Mouse (Mus musculus) cortical plate, adult 2 months (tissue): ENCODE measurements around the gene Ldlrad2. TPM values are rescaled to one million over a fixed set of nuclear protein-coding genes. Genes with fewer than 3 reads are reported as not detected.

Experiments
- H3K27ac ChIP-seq: fragments of 200-500 bp; 2 replicates; pipeline ENCODE4 v1.5.1; 2012; ENCODE audit warnings: low read length, control low read depth, inconsistent platforms; ENCODE audit not compliant: insufficient read depth
- H3K4me1 ChIP-seq: fragments of 200-500 bp; 2 replicates; pipeline ENCODE4 v1.6.1; 2011; ENCODE audit warnings: low read length; ENCODE audit not compliant: control insufficient read depth, insufficient read depth
- H3K4me3 ChIP-seq: fragments of 200-500 bp; 2 replicates; pipeline ENCODE4 v1.5.1; 2011; ENCODE audit warnings: mild to moderate bottlenecking, low read length, control low read depth; ENCODE audit not compliant: insufficient read depth
- CTCF ChIP-seq: fragments of 200-500 bp; IDR thresholded peaks from 2 replicates; pipeline ENCODE4 v1.5.1; 2011; ENCODE audit warnings: mild to moderate bottlenecking, control low read depth, low read length; ENCODE audit not compliant: insufficient read depth; ENCODE audit errors: extremely low read depth
- POLR2A ChIP-seq: fragments of 200-500 bp; IDR thresholded peaks from 2 replicates; pipeline ENCODE4 v1.6.1; 2011; ENCODE audit warnings: mild to moderate bottlenecking, low read length, control low read depth; ENCODE audit not compliant: insufficient read depth; ENCODE audit errors: extremely low read depth
- polyA plus RNA-seq: library from polyadenylated mRNA; depleted of rRNA; stranded (reverse); fragments of >200 nt; gene quantifications from 2 replicates; pipeline ENCODE4 v1.2.3, GENCODE M21; 2012; rRNA removed

Ldlrad2 gene
- polyA plus RNA-seq, result not detected in 2 replicates

- Histone ChIP-seq H3K27ac (no peak within 1 kb of the TSS), H3K4me3 (no peak within 1 kb of the TSS), H3K4me1 (no peaks in the 10 kb centered on the region; the same call in 1 of the 2 replicates)
- TF ChIP-seq CTCF, result no peak
- TF ChIP-seq POLR2A, result no peak
Observed at GRCm38 (mm10) chr4:137574469-137574868, at the start of gene Ldlrad2. Gene Ldlrad2 (minus strand): TSS chr4:137574569.

GRCm38 (mm10) chr4:137622847-137623246 is 48.5 kb upstream of the Ldlrad2 start:
- peaks cover 1% of the 10 kb centered on the region; the same call in 1 of the 2 replicates for H3K4me1 ChIP-seq
- no peak overlapping the region for H3K4me3 ChIP-seq
- H3K27ac ChIP-seq, result no peak overlapping the region
- no peak for TF ChIP-seq CTCF
- no peak for TF ChIP-seq POLR2A

- no peak for TF ChIP-seq CTCF
- no peak for TF ChIP-seq POLR2A
Observed at GRCm38 (mm10) chr4:137610256-137610655, 35.9 kb upstream of the Ldlrad2 start.

DNA sequence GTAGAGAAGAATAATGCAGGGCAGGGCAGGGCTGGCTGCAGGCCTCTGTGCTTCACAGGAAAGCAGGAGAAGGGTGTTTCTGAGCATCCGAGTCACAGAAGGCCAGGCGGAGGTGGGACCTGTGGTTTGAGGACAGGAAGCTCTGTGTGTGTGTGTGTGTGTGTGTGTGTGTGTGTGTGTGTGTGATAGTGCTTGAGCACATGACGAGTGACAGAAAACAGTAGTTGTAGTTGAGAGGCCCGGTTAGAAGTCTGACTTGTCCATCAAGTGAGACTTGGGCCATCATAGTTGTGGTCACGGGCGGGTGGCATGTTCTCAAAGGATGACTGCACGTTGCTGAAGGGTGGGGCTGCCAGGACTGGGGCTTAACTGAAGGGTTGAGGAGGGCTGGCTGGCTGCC is 35.3 kb upstream of the Ldlrad2 start:
- Histone ChIP-seq H3K4me1 (no peaks in the 10 kb centered on the region), H3K4me3 (no peak overlapping the region), H3K27ac (no peak overlapping the region)
- TF ChIP-seq POLR2A, result no peak
- TF ChIP-seq CTCF, result no peak

More at GRCm38 (mm10) chr4:137610256-137610655, 35.9 kb upstream of the Ldlrad2 start:
- H3K4me1 ChIP-seq, result no peaks in the 10 kb centered on the region
- H3K4me3 ChIP-seq, result no peak overlapping the region
- no peak overlapping the region for H3K27ac ChIP-seq

DNA sequence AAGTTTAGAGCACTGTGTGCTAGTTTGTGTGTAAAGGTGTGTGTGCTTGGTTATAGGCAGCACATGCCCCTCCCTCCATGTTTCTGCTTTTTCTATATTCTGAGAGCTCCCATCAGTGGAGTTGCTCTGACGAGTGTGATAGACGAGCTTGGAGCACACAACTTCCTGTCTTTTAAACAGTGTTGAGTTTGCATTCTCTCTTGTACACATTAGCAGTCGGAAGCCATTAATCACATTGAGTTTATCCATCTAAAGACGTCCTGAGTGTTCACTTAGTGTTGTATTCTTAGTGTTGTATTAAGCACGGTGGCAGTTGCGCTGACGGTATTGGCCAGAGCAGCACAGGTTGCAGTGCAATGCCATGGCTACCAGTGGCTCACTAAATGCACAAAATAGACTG is 34.9 kb upstream of the Ldlrad2 start:
- H3K4me1 ChIP-seq, result no peaks in the 10 kb centered on the region
- H3K27ac ChIP-seq, result no peak overlapping the region
- H3K4me3 ChIP-seq, result no peak overlapping the region
- TF ChIP-seq CTCF (no peak), POLR2A (no peak)

GRCm38 (mm10) chr4:137607023-137607422 is 32.7 kb upstream of the Ldlrad2 start:
- H3K27ac ChIP-seq, result no peak overlapping the region
- H3K4me1 ChIP-seq, result no peaks in the 10 kb centered on the region; the same call in 1 of the 2 replicates
- TF ChIP-seq CTCF, result no peak
- TF ChIP-seq POLR2A, result no peak
- H3K4me3 ChIP-seq, result no peak overlapping the region

- H3K27ac ChIP-seq, result no peak overlapping the region
- TF ChIP-seq POLR2A, result no peak
- no peak for TF ChIP-seq CTCF
- H3K4me1 ChIP-seq, result peaks cover 7% of the 10 kb centered on the region
- no peak overlapping the region for H3K4me3 ChIP-seq
Observed at GRCm38 (mm10) chr4:137603449-137604171, 29.2 kb upstream of the Ldlrad2 start.

- peaks cover 10% of the 10 kb centered on the region for H3K4me1 ChIP-seq
- no peak overlapping the region for H3K27ac ChIP-seq
- H3K4me3 ChIP-seq, result no peak overlapping the region
- TF ChIP-seq CTCF (no peak), POLR2A (no peak)
Observed at GRCm38 (mm10) chr4:137598577-137598976, 24.2 kb upstream of the Ldlrad2 start.

DNA sequence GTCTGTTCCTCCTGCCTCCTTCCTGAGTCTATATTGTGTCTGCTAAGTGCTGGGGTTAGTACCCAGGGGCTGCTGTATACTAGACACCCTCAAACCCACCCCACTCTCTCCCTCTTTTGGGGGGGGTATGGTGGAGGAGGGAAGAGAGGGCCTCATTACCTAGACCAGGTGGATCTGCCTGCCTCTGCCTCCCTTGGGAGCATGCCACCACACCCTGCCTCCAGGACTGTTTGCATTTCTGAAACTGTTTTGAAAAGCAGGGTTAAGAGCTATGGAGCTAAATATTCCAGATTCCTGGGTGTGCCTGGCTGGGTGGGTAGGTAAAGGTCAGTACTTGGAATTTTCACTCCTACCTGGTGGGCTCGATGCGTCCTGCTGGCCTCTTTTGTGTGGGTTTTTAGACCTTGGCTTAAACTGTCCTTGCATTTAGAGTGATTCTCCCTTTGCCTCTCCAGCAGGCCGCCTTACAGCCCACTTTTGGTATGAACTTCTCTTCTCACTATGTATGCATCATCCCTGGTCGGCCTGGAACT is 22.8 kb upstream of the Ldlrad2 start:
- TF ChIP-seq POLR2A (no peak), CTCF (no peak)
- Histone ChIP-seq H3K27ac (no peak overlapping the region), H3K4me1 (peaks cover 10% of the 10 kb centered on the region), H3K4me3 (no peak overlapping the region)
